Mouse (Mus musculus) central nervous system, embryonic 18 days (tissue): Measurements from ENCODE around the gene Thbs4. TPM values are rescaled to one million over a fixed set of nuclear protein-coding genes. Genes with fewer than 3 reads are reported as not detected.

Experiments
- polyA plus RNA-seq: library from polyadenylated mRNA; depleted of rRNA; stranded (reverse); fragments of >200 nt; gene quantifications from 2 replicates; pipeline ENCODE4 v1.2.3, GENCODE M21; 2012; rRNA removed

The Thbs4 gene
- polyA plus RNA-seq = 0.62 and 4.5 TPM in 2 replicates

GRCm38 (mm10) chr13:92794462-92795214 is at the start of gene Thbs4:
TSS of gene Thbs4 (minus strand) at chr13:92794818.

Other genes starting within 250 kb of the Thbs4 start
- gene Spz1, start 218.6 kb downstream of the Thbs4 start, polyA plus RNA-seq = not detected in 2 replicates
- gene Serinc5, start 183.7 kb downstream of the Thbs4 start, polyA plus RNA-seq = 33.1 and 33.3 TPM in 2 replicates
- 24.7 and 24.9 TPM in 2 replicates for gene Mtx3, start 49.9 kb upstream of the Thbs4 start, polyA plus RNA-seq